Mouse (Mus musculus): ENCODE data around the gene Tagln2.

DNA sequence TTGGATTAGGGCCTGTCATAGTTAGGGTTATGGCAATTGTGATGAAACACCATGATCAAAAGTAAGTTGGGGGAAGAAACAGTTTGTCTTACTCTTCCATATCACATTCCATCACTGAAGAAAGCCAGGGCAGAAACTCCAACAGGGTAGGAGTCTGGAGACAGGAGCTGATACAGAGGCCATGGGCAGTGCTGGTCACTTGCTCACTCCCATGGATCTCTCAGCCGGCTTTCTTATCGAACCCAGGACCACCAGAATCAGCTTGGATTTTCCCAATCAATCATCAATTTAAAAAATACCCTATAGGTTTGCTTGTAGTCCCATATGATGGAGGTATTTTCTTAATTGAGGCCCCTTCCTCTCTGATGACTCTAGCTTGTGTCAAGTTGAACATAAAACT is 46.0 kb upstream of the Tagln2 start:
- TF ChIP-seq POLR2A (IDR thresholded peaks at IDR 0.05; ENCODE audit: low read depth, low read length) (no peak), CTCF (conservative IDR thresholded peaks at IDR 0.05; ENCODE audit: insufficient read depth, insufficient read length, low read depth, low read length) (no peak)

All from kidney, adult 2 months (tissue).